Mouse (Mus musculus): ENCODE data around the gene Gmpr2. TPM values are rescaled to one million over a fixed set of nuclear protein-coding genes. Genes with fewer than 3 reads are reported as not detected.

The Gmpr2 gene
- total RNA-seq, 2 experiments from 2014 or later, result 1.7 to 14.1 TPM

DNA sequence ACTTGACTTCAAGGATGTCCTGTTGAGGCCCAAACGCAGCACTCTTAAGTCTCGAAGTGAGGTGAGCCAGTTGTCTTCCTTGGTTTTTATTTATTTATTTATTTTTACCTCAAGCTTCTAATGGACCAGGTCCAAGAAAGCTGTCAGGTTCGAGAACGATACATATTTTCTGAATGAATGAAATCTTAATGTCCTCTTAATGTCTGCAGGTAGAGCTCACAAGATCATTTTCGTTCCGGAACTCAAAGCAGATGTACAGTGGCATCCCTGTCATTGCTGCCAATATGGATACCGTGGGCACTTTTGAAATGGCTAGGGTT is 960 bp downstream of the Gmpr2 start:
- no peak for ATAC-seq (replicated peaks; ENCODE audit: low FRiP score, poor library complexity, severe bottlenecking)

DNA sequence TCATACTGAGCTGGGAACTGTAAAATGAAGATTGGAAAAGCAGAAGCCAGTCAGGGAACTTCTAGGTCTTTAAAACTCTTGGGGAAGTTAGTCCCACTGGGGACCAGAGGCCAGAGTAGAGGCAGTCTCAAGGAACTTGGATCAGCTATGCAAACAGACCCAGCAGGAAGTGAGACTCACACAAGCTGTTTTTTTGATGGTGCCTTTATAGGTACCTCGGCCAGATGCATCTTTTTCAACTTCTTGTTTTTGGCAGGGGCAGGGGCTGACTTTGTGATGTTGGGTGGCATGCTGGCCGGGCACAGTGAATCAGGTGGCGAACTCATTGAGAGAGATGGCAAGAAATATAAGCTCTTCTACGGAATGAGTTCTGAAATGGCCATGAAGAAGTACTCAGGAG is 5.9 kb downstream of the Gmpr2 start:
- no peak for ATAC-seq (replicated peaks; ENCODE audit: low FRiP score, poor library complexity, severe bottlenecking)

DNA sequence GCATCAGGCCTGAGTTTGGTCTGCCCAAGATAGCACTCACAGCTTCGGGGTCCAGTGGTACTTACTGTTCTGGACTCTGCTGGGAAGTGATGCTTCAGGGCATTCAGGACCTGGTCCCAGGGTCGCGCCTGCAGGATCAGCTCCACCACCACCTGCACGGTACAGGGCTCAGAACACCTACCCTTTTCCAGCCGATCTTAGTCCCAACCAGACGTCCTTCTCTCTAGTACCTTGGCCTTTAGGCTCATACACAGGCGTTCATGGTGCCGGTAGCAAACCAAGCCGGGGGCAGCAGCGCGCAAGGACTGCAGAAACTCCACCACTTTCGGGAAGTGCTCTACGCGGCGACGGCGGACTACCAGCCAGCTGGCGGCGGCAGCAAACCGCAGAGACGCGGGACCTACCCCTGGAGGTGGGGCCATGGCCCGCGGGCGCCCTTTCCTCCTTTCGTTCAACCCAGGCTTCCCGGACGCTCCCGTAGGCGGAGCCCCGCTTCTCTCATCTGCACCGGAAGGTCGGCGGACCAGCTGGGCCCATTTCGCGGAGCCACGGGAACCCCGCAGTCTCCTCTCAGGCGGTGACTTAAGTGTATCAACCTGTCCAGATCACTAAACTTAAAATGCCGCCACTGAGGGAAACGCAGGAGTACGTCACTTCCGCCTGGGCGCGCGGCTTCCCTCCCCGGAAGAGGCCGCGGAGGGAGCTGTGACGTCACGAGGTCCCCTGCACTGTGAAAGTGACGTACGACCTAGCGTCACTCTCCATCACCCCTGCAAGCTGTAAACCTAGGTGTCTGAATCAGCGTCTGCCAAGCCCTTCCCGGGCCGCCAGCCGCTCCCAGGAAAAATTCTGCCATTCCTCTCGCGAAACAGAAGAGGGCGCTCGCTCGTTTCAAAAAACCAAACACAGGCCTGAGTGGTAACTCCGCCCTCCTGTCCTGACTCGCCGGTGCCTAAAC is 9.7 kb downstream of the Gmpr2 start, which contains the start of gene Tinf2:
Gene Tinf2 (minus strand): TSS at position 661 of the 958 bp plus-strand sequence.
- ATAC-seq (replicated peaks; ENCODE audit: low FRiP score, poor library complexity, severe bottlenecking), result peak; percentile 94

DNA sequence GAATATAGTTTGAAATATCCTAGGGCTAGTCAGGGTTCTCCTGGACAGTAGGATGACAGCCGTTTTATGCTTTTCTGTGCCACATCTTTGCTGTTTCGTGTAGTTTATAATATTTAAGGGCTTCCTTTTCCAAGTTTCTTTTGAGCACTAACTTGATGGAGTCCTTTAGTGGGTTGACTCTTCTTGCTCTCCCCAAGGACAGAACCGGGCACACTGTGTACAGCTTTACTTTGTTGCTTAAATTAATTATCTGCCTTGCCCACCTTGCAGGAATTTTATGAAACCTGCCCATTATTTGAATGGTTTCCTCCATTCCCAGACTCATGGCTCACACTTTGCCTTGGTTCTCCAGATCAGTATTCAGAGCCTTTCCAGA is 10.4 kb downstream of the Gmpr2 start:
- ATAC-seq (replicated peaks; ENCODE audit: low FRiP score, poor library complexity, severe bottlenecking), result peak; percentile 32

GRCm38 (mm10) chr14:55689433-55689832 is 17.7 kb downstream of the Gmpr2 start:
- no peak for ATAC-seq (replicated peaks; ENCODE audit: low FRiP score, poor library complexity, severe bottlenecking)

DNA sequence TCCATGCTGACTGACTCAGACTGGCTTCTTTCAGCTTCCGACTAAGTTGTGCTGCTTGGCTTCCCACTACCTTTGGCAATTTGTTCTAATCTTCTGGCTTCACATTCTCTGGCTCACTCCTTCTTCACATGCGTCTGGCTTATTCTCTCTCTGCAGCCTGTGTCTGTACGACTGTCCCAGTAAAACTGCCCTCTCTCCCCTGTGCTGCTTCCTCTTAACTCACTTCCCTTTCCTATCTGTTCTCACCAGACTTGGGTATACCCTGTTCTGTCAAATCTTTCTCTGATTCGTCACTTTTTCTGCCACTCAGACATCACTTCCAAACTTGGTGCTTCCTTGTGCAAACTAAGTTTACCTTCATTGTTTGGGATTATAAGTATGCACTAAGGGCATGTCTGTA is 25.5 kb downstream of the Gmpr2 start:
- ATAC-seq (replicated peaks; ENCODE audit: low FRiP score, poor library complexity, severe bottlenecking), result no peak

DNA sequence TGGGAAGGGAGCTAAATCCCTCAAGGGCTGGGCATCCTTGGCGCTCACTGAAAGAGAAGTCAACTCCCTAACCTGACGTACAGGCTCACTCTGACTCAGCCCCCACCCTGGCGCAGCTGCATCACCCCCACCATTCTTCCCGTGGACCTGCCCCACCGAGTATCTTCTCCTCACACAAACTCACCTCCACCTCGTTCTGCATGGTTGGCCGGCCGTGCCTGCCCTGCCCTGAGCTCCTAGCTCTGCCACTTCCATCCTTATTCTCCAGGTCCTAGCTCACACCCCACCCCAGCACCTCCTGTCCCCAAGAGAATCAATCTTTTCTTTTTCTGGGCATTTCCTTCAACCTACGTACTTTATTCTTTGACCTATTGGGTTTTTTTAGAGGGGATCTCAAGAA is 29.4 kb downstream of the Gmpr2 start:
- no peak for ATAC-seq (replicated peaks; ENCODE audit: low FRiP score, poor library complexity, severe bottlenecking)

DNA sequence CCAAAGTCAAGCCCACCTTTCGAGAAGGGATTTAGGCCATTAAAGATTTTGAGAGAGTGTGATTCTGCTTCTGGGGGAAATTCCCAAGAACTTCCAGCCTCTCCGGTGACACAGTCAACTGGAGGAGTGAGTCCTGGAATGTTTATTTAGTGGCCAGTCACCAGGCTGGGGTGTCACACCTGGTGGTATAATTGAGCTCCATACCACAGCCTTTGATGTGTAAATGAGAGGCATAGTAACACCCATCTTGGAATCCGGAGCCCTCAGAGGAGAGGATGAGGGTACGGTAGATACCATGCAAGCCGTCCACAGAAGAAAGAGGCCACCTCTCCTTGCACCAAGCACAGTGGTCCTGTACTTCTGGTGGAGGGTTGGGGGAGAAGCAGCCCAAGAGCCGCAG is 31.0 kb downstream of the Gmpr2 start:
- no peak for ATAC-seq (replicated peaks; ENCODE audit: low FRiP score, poor library complexity, severe bottlenecking)

GRCm38 (mm10) chr14:55706051-55706600 is 34.4 kb downstream of the Gmpr2 start:
- ATAC-seq (replicated peaks; ENCODE audit: low FRiP score, poor library complexity, severe bottlenecking), result no peak

- ATAC-seq (replicated peaks; ENCODE audit: low FRiP score, poor library complexity, severe bottlenecking), result no peak
These were observed 35.7 kb downstream of the Gmpr2 start for GRCm38 (mm10) chr14:55707397-55707796.

DNA sequence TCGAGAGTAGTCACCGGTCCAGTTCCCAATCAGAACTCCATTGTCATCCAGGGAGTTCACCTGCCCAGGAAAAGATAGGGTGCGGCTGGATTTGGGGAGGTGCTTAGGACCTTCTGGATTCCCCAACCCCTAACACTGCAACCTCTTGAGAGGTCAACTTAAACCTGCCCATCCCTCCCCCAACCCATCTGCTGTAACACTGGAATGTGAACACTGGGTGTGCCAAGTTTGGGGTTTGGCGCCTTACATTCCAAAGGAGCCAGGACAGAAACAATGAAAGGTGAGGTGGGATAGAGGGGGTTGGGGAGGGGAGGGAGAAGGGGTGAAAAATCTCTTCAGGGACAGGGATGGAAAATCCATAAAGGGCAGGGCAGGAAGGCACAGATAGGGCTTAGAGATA is 37.8 kb downstream of the Gmpr2 start:
- ATAC-seq (replicated peaks; ENCODE audit: low FRiP score, poor library complexity, severe bottlenecking), result no peak

DNA sequence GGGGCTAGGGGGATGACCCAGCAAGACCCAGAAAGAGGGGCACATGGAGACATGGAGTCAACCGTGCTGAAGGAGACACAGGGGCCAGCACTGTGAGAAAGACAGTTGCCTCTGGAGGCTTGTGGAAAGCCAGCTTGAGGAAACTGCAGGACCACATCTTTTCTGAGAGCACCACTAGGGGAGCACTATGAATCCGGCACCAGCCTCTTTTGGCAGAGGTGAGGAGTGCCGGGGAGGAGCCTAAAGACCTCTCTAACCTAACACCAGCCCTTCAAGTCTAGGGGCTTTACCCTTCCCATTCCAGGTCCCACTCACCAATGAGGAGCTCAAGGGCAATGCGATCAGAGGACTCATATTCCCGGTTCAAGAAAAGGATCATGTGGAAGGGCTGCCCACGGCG is 40.0 kb downstream of the Gmpr2 start:
- ATAC-seq (replicated peaks; ENCODE audit: low FRiP score, poor library complexity, severe bottlenecking), result no peak

DNA sequence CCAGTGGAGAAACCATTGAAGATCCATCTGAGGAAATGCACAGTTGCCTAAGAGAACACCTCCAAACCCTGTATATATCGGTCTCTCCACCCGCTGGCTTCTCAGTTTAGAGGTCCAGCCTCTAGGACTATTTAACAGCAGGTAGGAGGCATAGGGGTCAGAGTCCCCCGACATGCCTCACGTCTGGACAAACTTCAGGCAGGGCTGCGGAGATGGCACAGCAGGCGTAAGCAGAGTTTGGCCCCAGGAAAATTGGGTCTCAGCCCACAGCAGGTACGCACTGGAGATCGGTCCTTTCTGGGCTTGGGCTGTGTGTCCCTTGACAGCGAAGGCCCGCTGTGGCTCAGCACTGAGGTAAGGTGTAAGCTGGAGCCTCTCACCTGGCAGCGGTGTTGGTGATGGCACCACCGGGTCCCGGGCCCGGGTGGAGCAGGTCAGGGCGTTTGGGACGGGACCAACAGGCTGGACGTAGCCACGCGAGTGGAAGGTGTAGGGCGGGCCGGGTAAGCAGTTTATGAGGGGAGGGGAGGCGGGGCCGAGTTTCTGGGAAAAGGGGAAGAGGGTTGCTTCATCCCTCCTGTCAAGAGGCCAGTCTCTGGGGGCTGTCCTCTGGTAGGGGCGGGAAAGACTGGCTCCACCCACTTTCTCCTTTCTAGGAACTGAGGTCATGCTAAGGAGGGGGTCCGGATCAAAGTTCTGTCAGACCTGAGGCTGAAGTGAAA is 41.4 kb downstream of the Gmpr2 start:
- ATAC-seq (replicated peaks; ENCODE audit: low FRiP score, poor library complexity, severe bottlenecking), result no peak

DNA sequence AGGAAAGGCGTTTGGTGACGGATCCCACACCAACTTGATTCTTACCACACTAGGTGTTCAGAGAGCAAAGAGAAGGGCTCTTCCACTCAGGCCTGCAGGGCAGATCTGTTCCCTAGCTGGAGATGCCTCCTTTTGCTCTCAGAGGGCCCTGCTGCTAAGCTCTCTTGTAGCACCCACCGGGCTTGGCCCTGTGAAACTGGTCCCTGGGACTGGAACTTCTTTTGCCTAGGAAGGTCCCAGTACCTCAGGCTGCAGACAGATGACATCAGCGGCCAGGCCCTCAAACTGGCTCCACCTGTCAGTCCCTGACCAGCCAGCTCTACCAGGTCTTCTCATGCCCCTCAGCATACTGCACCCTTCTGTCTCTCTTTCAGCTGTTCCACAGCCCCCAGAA is 42.0 kb downstream of the Gmpr2 start, which contains the start of gene Tgm1:
Gene Tgm1 (minus strand): TSS at position 198 of the 394 bp plus-strand sequence.
- ATAC-seq (replicated peaks; ENCODE audit: low FRiP score, poor library complexity, severe bottlenecking), result no peak

DNA sequence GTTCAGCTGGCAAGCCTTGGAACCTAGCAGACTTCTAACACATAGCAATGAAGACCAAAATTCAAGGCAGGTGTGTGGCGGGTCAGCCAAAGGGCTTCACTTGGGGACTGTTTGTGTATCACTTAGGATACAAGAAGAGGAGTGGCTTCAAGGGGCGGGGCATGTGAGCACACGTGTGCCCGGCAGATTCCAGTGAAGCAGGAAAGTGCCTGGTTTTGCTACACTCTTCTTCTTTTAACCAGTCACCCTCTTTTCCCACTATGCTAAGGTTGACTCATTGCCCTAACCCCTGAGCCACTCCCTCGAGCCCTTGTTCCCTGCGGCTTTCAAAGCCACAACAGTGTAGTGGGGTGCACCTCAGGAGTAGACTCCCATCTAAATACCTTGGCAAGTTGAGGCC is 43.2 kb downstream of the Gmpr2 start:
- no peak for ATAC-seq (replicated peaks; ENCODE audit: low FRiP score, poor library complexity, severe bottlenecking)

- ATAC-seq (replicated peaks; ENCODE audit: low FRiP score, poor library complexity, severe bottlenecking), result no peak
These were observed 44.5 kb downstream of the Gmpr2 start for GRCm38 (mm10) chr14:55716271-55716670.

DNA sequence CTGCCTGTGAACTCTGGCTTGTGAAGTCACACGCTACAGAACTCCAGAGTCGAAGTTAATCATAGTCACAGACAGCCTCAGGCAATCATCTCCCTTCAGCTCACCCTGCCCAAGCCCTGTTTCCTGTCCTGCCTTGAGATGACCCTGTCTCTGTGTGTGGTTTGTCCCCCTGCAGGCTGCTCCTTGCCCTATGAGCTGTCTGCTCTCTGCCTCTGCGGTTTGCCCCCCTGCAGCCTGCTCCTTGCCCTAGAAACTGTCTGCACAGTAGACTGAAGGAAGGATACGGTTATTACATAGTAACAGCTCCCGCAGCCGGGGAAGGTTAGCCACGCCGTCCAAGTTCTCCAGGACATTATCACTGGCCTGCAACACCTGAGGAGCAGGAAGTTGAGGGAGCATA is 45.1 kb downstream of the Gmpr2 start:
- ATAC-seq (replicated peaks; ENCODE audit: low FRiP score, poor library complexity, severe bottlenecking), result no peak

- no peak for ATAC-seq (replicated peaks; ENCODE audit: low FRiP score, poor library complexity, severe bottlenecking)
These were observed 48.0 kb downstream of the Gmpr2 start for GRCm38 (mm10) chr14:55719737-55720136.

GRCm38 (mm10) chr14:55720666-55721065 is 48.9 kb downstream of the Gmpr2 start:
- ATAC-seq (replicated peaks; ENCODE audit: low FRiP score, poor library complexity, severe bottlenecking), result no peak

DNA sequence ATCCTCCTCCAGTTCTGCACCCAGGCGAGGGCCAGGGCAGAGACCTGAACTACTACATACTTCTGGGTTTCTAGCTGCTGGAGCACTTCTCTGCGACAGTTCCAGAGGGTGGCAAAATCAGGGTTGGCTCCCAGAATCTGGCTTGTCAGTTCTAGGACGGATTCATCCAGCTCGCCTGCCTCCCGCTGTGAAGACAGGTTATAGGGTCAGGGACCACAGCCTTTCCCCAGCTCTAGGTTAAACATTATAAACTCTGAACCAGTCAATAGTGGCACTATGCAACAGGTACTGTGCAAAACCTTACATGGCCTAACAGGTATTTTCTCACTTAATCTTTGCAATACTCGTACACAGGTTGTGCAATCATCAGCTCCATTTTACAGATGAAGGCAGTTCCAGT is 49.3 kb downstream of the Gmpr2 start:
- ATAC-seq (replicated peaks; ENCODE audit: low FRiP score, poor library complexity, severe bottlenecking), result no peak

All from erythroid progenitor cell, adult 5-6 weeks (primary cell).